Mouse (Mus musculus) hindbrain, embryonic 14.5 days (tissue): ENCODE data around the gene Cdkl4. TPM values are rescaled to one million over a fixed set of nuclear protein-coding genes. Genes with fewer than 3 reads are reported as not detected.

Source experiments
- ATAC-seq: fragments of 200-750 bp; cut with Nextera tagmentation; 2 replicates; pipeline ENCODE4 v1.8.0; 2017; ENCODE audit warnings: moderate number of reproducible peaks, mild to moderate bottlenecking, moderate TSS enrichment, moderate library complexity; ENCODE audit not compliant: low FRiP score
- DNase-seq: peaks from one replicate; pipeline ENCODE4 v3.0.0-alpha.2; 2015; ENCODE audit warnings: low spot score
- H3K27ac ChIP-seq: fragments of 300-500 bp; sonication (generic); 2 replicates; pipeline ENCODE4 v1.5.1; 2014; ENCODE audit warnings: mild to moderate bottlenecking, moderate library complexity
- H3K27me3 ChIP-seq: fragments of 300-500 bp; sonication (generic); 2 replicates; pipeline ENCODE4 v1.6.1; 2014; ENCODE audit warnings: mild to moderate bottlenecking, low read length, mixed read lengths; ENCODE audit not compliant: control insufficient read depth, insufficient read depth
- H3K36me3 ChIP-seq: fragments of 300-500 bp; sonication (generic); replicated peaks from 2 replicates; pipeline ENCODE4 v1.6.1; 2014; ENCODE audit not compliant: control insufficient read depth, insufficient read depth
- H3K4me1 ChIP-seq: fragments of 300-500 bp; sonication (generic); replicated peaks from 2 replicates; pipeline ENCODE4 v1.6.1; 2014; ENCODE audit warnings: antibody characterized with exemption, low read length, mixed read lengths; ENCODE audit not compliant: control insufficient read depth, insufficient read depth
- H3K4me2 ChIP-seq: fragments of 300-500 bp; sonication (generic); replicated peaks from 2 replicates; pipeline ENCODE4 v1.6.1; 2014; ENCODE audit warnings: mild to moderate bottlenecking, moderate library complexity
- H3K4me3 ChIP-seq: fragments of 300-500 bp; sonication (generic); replicated peaks from 2 replicates; pipeline ENCODE4 v1.5.1; 2014; ENCODE audit warnings: mild to moderate bottlenecking, low read length
- H3K9ac ChIP-seq: fragments of 300-500 bp; sonication (generic); 2 replicates; pipeline ENCODE4 v1.6.1; 2014
- H3K9me3 ChIP-seq: fragments of 300-500 bp; sonication (generic); 2 replicates; pipeline ENCODE4 v1.6.1; 2016; ENCODE audit warnings: low read length; ENCODE audit not compliant: control insufficient read depth
- WGBS: fragments of 180-500 bp; shearing (Covaris S2); extraction: QIAGEN DNeasy Blood & Tissue Kit; methylation state at CpG from one replicate; pipeline ENCODE4 v1.1.7; 2014; 5-methylcytosine and 5-hydroxymethylcytosine counted together
- polyA plus RNA-seq: library from polyadenylated mRNA; unstranded; fragments of >200 nt; fragmentation: Nextera tagmentation; extraction: Ambion mirVana; gene quantifications from 2 replicates; pipeline ENCODE4 v1.2.1, GENCODE M21; 2014

Cdkl4 gene
- polyA plus RNA-seq, 1 experiment from 2014 or later, result 7.3 TPM

DNA sequence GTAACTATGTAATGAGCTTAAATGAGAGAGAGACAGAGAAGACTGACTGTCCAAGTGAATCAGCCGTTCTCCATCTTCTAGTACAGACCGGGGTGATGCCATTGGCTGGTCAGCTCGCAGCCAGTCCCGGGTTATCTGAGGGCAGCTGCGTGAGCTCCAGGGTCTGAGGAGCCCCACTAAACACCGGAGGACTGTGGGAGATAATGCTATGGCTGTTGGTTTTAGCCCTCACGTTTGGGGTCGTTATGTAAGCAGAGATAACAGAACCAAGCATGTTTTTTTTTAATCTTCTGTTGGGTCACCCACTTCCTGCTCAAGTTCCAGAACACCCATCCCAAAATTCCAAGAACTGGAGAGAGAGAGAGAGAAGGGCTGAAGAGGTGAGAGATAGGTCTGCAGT is 63.8 kb downstream of the Cdkl4 start:
- WGBS, result 87% methylated on average over 8 of the region's 8 CpGs
- H3K9ac ChIP-seq, result no peak overlapping the region

DNA sequence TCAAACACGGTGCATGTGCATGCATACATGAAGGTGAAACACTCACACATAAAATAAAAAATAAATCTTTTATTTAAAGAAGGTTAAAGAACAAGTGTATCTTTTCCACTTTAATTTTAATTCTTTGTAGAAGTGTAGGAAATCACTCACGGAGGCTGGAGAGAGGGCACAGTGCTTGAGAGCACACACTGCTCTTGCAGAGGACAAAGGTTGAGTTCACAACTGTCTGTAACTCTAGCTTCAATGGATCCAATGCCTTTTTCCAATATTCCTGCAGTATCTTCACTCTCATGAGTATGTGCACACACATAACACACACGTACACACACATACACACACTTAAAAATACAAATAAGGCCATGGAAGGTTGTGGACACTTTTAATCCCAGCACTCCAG is 67.2 kb downstream of the Cdkl4 start:
- Histone ChIP-seq H3K4me2 (no peak overlapping the region), H3K27ac (no peak overlapping the region), H3K36me3 (no peaks in the 10 kb centered on the region), H3K4me1 (no peaks in the 10 kb centered on the region), H3K9ac (no peak overlapping the region), H3K27me3 (no peaks in the 10 kb centered on the region), H3K4me3 (no peak overlapping the region), H3K9me3 (no peaks in the 10 kb centered on the region)
- DNase-seq (no peak), ATAC-seq (no peak)
- 87% methylated on average over 3 of the region's 3 CpGs for WGBS

More for the DNA sequence above, 63.8 kb downstream of the Cdkl4 start:
- no peak overlapping the region for H3K4me3 ChIP-seq
- no peak overlapping the region for H3K4me2 ChIP-seq
- H3K4me1 ChIP-seq, result no peaks in the 10 kb centered on the region
- no peaks in the 10 kb centered on the region for H3K9me3 ChIP-seq
- H3K27me3 ChIP-seq, result no peaks in the 10 kb centered on the region
- no peaks in the 10 kb centered on the region for H3K36me3 ChIP-seq
- ATAC-seq (no peak), DNase-seq (no peak)
- no peak overlapping the region for H3K27ac ChIP-seq

GRCm38 (mm10) chr17:80509494-80510458 is 67.8 kb downstream of the Cdkl4 start:
- Histone ChIP-seq H3K4me1 (no peaks in the 10 kb centered on the region), H3K36me3 (no peaks in the 10 kb centered on the region), H3K27ac (no peak overlapping the region), H3K4me3 (no peak overlapping the region), H3K9ac (no peak overlapping the region), H3K9me3 (no peaks in the 10 kb centered on the region), H3K27me3 (no peaks in the 10 kb centered on the region), H3K4me2 (no peak overlapping the region)
- DNase-seq (no peak), ATAC-seq (no peak)
- 57% methylated on average over 4 of the region's 4 CpGs for WGBS

- WGBS, result 89% methylated on average over 6 of the region's 6 CpGs
- no peak overlapping the region for H3K4me3 ChIP-seq
- no peaks in the 10 kb centered on the region for H3K9me3 ChIP-seq
- ATAC-seq (no peak), DNase-seq (no peak)
- no peak overlapping the region for H3K9ac ChIP-seq
- no peak overlapping the region for H3K4me2 ChIP-seq
- no peaks in the 10 kb centered on the region for H3K36me3 ChIP-seq
- H3K4me1 ChIP-seq, result no peaks in the 10 kb centered on the region
- H3K27ac ChIP-seq, result no peak overlapping the region
- no peaks in the 10 kb centered on the region for H3K27me3 ChIP-seq
Measured at GRCm38 (mm10) chr17:80505766-80506165, 71.8 kb downstream of the Cdkl4 start.

- no peak overlapping the region for H3K4me3 ChIP-seq
- no peak for ATAC-seq
- H3K27ac ChIP-seq, result no peak overlapping the region
Measured at GRCm38 (mm10) chr17:80505342-80505741, 72.3 kb downstream of the Cdkl4 start.

GRCm38 (mm10) chr17:80501805-80502172 is 75.8 kb downstream of the Cdkl4 start:
- Histone ChIP-seq H3K4me1 (no peaks in the 10 kb centered on the region), H3K27me3 (no peaks in the 10 kb centered on the region), H3K4me2 (no peak overlapping the region), H3K27ac (no peak overlapping the region), H3K36me3 (no peaks in the 10 kb centered on the region), H3K9me3 (no peaks in the 10 kb centered on the region), H3K9ac (no peak overlapping the region), H3K4me3 (no peak overlapping the region)
- 86% methylated on average over 2 of the region's 2 CpGs for WGBS
- DNase-seq, result no peak
- no peak for ATAC-seq

More at GRCm38 (mm10) chr17:80505342-80505741, 72.3 kb downstream of the Cdkl4 start:
- Histone ChIP-seq H3K4me1 (no peaks in the 10 kb centered on the region), H3K27me3 (no peaks in the 10 kb centered on the region), H3K9me3 (no peaks in the 10 kb centered on the region), H3K36me3 (no peaks in the 10 kb centered on the region), H3K9ac (no peak overlapping the region), H3K4me2 (no peak overlapping the region)
- 80% methylated on average over 4 of the region's 4 CpGs for WGBS
- no peak for DNase-seq

DNA sequence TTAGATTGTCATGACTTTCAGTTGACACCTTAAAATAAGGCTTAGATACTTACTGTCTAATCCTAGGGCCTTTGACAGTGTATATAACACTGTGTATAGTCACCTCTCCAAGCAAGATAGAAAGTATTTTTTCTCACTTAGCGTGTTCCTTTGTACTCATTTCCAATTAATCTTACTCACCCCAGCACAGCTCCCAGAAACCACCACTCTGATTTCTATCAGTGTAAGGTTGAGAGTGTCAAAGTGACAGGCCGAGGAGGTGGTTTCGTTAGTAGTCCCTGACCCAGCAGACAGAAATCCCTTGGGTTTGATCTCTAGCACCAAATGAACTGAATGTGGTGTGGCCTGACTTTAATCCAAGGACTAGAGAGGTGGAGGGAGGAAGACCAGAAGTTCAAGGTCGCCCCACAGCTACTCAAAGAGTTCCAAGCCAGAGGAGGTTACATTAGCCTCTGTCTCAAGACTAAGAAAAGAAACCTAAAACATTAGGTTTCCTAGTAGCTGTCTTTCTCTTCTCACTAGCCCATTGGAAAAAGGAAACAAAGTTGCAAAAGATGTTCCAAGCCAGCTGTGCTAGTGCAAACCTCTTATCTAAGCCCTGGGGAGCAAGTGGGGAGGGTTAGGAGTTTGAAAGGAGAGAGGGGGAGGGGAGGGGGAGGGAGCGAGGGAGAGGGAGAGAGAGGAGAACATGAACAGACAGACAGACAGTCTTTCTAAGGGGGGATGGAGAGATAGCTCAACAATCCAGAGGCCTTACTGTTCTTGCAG is 76.4 kb downstream of the Cdkl4 start:
- no peaks in the 10 kb centered on the region for H3K36me3 ChIP-seq
- DNase-seq (no peak), ATAC-seq (no peak)
- no peaks in the 10 kb centered on the region for H3K9me3 ChIP-seq
- H3K27ac ChIP-seq, result no peak overlapping the region
- H3K4me3 ChIP-seq, result no peak overlapping the region
- no peaks in the 10 kb centered on the region for H3K27me3 ChIP-seq
- no peak overlapping the region for H3K4me2 ChIP-seq
- WGBS, result 83% methylated on average over 5 of the region's 5 CpGs
- no peak overlapping the region for H3K9ac ChIP-seq
- H3K4me1 ChIP-seq, result no peaks in the 10 kb centered on the region

DNA sequence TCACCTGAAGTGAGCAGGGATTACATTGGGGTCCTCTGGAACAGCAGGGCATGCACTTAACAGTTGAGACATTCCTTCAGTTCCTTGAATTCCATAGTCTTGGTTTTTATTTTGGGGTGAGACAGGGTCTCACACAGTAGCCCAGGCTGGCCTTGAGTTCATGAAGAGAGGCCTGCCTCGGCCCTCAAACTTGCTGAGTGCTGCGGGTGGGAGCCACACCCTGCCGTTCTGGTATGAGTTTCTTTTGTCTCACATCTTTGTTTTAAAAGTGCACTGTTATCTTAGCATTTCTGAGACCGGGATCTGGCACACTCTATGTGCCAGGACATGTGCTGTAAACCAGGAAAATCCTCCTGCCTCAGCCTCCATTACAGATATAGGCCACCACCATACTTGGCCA is 77.6 kb downstream of the Cdkl4 start:
- Histone ChIP-seq H3K27me3 (no peaks in the 10 kb centered on the region), H3K9me3 (no peaks in the 10 kb centered on the region), H3K4me1 (no peaks in the 10 kb centered on the region), H3K27ac (no peak overlapping the region), H3K36me3 (no peaks in the 10 kb centered on the region), H3K4me2 (no peak overlapping the region), H3K4me3 (no peak overlapping the region), H3K9ac (no peak overlapping the region)
- WGBS, result 82% methylated on average over 4 of the region's 4 CpGs
- ATAC-seq (no peak), DNase-seq (no peak)

DNA sequence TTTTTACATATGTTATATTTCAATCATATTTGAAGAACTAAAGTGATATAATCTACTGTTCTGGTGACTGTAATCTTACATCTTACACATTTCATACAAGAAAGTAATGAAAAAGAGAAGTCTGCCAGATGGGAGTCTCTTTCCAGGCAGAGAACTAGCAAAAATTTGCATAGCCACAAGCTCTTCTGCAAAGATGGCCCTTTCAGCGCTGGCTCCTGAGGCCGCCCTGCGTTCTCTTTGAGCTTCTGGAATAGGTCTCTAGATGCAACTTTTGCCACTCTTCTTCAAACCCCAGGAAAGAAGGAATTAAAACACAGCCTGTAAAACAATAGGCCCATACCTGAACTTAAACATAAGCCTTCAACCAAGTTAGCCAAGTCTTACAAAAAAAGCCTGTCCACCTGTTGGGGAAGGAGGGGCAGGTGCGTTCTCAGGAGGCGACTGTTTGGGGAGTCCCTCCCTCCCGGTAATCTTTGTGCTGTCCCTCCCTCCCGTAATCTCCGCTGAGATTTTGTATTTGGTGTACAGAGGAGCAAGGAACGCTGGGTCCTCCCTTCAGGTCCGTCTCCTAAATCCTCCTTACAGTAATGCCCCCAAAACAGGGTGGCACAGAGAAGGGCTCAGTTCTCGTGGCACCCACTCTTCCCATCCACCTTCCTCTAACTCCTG is 78.9 kb downstream of the Cdkl4 start:
- Histone ChIP-seq H3K9ac (no peak overlapping the region), H3K27me3 (no peaks in the 10 kb centered on the region), H3K27ac (no peak overlapping the region), H3K4me2 (no peak overlapping the region), H3K9me3 (no peaks in the 10 kb centered on the region), H3K36me3 (no peaks in the 10 kb centered on the region), H3K4me1 (no peaks in the 10 kb centered on the region), H3K4me3 (no peak overlapping the region)
- DNase-seq (no peak), ATAC-seq (no peak)
- WGBS, result 67% methylated on average over 11 of the region's 11 CpGs
